Mouse (Mus musculus) inflammation-experienced regulatory T-cells, adult 16 weeks (primary cell): Measurements from ENCODE around the gene Smim6. TPM values are rescaled to one million over a fixed set of nuclear protein-coding genes. Genes with fewer than 3 reads are reported as not detected.

Experiments
- polyA plus RNA-seq: library from polyadenylated mRNA; unstranded; fragments of 100-300 nt; shearing (Covaris generic); gene quantifications from one replicate; pipeline ENCODE4 v1.2.1, GENCODE M21; 2017

Smim6 gene
- polyA plus RNA-seq = 1.3 TPM

DNA sequence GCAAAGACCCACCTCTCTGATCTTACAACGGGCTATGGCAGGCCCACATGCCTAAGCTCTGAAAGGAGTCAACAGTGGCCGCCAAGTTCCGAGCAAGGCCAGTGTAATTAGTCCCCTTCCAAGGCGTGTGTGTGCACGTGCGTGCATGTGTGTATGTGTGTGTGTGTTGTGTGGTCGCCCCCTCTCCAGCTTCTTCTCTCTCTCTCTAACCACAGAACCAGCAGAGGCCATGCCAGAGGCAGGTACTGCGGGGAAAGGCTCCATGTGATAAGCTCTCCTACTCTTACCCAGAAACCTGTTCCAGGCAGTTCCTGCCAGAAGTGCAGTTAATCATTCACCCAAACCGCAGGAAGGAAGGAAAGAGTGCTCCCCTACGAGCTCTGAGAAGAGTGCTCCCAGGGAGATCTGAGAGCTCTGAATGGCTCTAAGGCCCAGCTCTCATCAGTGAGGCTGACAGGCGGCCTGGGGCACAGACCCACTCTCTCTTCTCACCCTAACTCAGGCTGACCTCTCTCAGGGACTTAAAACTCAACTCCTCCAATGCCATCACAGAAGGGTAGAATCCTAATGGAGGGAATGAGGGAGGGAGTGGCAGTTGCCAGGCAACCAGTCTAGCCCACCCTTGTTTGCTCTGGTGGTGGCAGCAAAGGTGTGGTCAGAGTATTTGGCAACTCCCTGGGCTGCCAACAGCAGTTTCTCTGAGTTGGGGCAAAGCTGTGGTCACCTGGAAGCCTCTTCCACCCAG lies at the start of gene Smim6:
Smim6 (plus strand) TSS at position 386 of the 745 bp plus-strand sequence.

DNA sequence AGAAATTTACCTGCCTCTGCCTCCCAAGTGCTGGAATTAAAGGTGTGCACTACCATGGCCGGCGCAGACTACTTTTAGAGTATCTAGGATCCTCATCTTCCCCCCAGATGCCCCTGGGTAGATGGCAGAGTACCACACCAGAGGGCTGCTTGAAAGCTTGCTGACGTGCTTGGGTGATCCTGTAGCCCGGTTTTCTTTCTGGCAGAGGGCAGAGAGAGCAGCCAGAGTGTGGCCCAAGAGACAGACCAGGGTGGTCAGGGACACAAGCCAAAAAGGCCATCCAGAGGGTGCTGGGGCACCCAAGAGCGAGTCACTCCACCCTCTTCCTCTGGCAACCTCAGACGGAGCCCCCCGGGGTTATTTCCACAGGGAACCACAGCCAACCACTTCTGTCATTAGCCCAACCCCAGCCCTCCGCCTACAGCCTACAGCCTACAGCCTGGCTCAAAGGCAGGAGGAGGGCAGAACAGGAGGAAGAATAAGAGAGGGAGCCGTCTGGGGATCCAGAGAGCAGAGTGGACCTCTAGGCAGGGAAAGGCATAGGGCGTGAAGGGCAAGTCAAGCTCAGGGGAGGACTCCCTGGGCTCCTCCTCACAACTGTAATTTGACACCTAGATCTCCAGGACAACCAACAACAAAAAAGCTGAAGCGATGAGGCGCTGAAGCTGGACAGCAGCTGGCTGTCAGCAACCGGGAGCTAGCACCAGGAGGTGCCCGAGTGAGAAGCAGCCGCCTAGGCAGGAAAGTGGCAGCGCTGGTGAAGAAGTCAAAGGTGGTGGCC lies 12.1 kb upstream of the Smim6 start, which contains the start of gene Smim5:
Smim5 (plus strand) TSS at position 481 of the 781 bp plus-strand sequence.

DNA sequence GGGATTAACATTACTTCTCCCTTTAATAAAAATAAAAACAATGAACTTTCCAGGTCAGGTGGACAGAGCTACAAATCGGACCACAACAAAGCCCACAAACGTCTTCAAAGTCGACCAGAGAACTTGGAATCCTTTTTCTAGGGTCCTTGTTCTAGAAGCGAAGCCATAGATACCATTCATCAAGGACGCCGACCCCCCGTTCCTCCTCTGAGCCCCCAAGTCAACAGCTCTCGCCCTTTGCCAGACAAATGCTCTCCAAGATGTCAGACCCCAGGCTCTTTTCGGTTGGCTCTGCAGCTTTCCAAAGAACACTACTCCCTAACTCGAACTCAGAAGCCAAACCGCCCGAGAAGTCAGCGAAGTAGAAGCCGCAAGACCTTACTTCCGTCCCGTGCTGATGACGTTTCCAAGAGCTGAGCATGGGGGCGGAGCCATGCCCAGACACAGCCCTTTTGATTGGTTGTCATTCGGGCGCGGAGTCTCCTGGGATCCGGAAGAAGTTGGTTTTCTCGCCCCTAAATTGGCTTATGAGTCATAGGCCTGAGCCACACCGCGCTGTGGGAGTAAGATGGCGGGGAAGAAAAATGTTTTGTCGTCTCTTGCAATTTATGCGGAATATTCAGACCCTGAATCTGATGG lies 21.4 kb downstream of the Smim6 start, which contains the start of the genes Sap30bp and Recql5:
Sap30bp (plus strand) TSS at position 175 of the 639 bp plus-strand sequence.
Recql5 (minus strand) TSS at position 370 of the 639 bp plus-strand sequence.

Other genes with a start within 250 kb of the Smim6 start
- gene Grb2, start 203.4 kb upstream of the Smim6 start, polyA plus RNA-seq = 12.8 TPM
- gene Tmem94, start 146.6 kb upstream of the Smim6 start, polyA plus RNA-seq = 42.6 TPM
- 4.2 TPM for gene Caskin2, start 98.4 kb upstream of the Smim6 start, polyA plus RNA-seq
- 25.6 TPM for gene Tsen54, start 97.3 kb upstream of the Smim6 start, polyA plus RNA-seq
- 39.3 TPM for gene Llgl2, start 88.0 kb upstream of the Smim6 start, polyA plus RNA-seq
- not detected for gene Myo15b, start 53.6 kb upstream of the Smim6 start, polyA plus RNA-seq
- gene Smim5, start 12.1 kb upstream of the Smim6 start, polyA plus RNA-seq = 0.37 TPM
- 43.4 TPM for gene Sap30bp, start 21.3 kb downstream of the Smim6 start, polyA plus RNA-seq
- 27.8 TPM for gene Recql5, start 21.5 kb downstream of the Smim6 start, polyA plus RNA-seq
- gene Itgb4, start 62.7 kb downstream of the Smim6 start, polyA plus RNA-seq = not detected
- gene Galk1, start 100.7 kb downstream of the Smim6 start, polyA plus RNA-seq = 40.4 TPM
- 1,346 TPM for gene H3f3b, start 115.9 kb downstream of the Smim6 start, polyA plus RNA-seq
- gene Unk, start 118.3 kb downstream of the Smim6 start, polyA plus RNA-seq = 56.5 TPM
- gene Unc13d, start 165.9 kb downstream of the Smim6 start, polyA plus RNA-seq = 202 TPM
- gene Wbp2, start 175.0 kb downstream of the Smim6 start, polyA plus RNA-seq = 214 TPM
- 0.32 TPM for gene Trim47, start 215.2 kb downstream of the Smim6 start, polyA plus RNA-seq
- 9.8 TPM for gene Trim65, start 219.1 kb downstream of the Smim6 start, polyA plus RNA-seq
- 91.0 TPM for gene Mrpl38, start 226.9 kb downstream of the Smim6 start, polyA plus RNA-seq